ENCODE assay signal across 8 mouse cellular contexts in genomic region chr4:106841856-106842255, GRCm38 (mm10). TPM values are rescaled to one million over a fixed set of nuclear protein-coding genes. Genes with fewer than 3 reads are reported as not detected.
A peak's percentile ranks its signal among the peaks of the same experiment; 100 is the strongest.
DNase-seq lines count a peak whose midpoint lies in the region; ATAC-seq and TF ChIP-seq lines count a peak whose summit lies in the region.
"Had no signal": no experiment of that assay in that cellular context is flagged by ENCODE, and none has a peak within 500 bp of the region (broad histone marks: within the 10 kb centered on the region; RNA-seq: fewer than 3 reads in every experiment).

No protein-coding gene starts in this region.

- H3K4me3 ChIP-seq in liver, embryonic 12.5 days = no peak overlapping the region
- H3K4me3 ChIP-seq in liver, postnatal 0 days (ENCODE audit: low read depth, low read length) = no peak overlapping the region
- no peak overlapping the region for H3K4me3 ChIP-seq in embryonic facial prominence, embryonic 11.5 days (ENCODE audit: low read depth, low read length)
- no peak overlapping the region for H3K4me3 ChIP-seq in limb, embryonic 11.5 days (ENCODE audit: low read depth, low read length)
- H3K4me3 ChIP-seq: gastrocnemius, adult 2 months had no signal

- no peaks in the 10 kb centered on the region for H3K9me3 ChIP-seq in liver, embryonic 12.5 days (replicated peaks)
- H3K9me3 ChIP-seq in liver, postnatal 0 days (ENCODE audit: low read length) = no peaks in the 10 kb centered on the region
- H3K9me3 ChIP-seq in embryonic facial prominence, embryonic 11.5 days (replicated peaks; ENCODE audit: control insufficient read depth, low read length) = no peaks in the 10 kb centered on the region
- H3K9me3 ChIP-seq in limb, embryonic 11.5 days (ENCODE audit: control insufficient read depth, low read length) = no peaks in the 10 kb centered on the region

- H3K27ac ChIP-seq in liver, embryonic 12.5 days = peak overlapping the region; percentile 58; the same call in 1 of the 2 replicates
- H3K27ac ChIP-seq in liver, postnatal 0 days (ENCODE audit: low read depth) = no peak overlapping the region
- 0 out of 2 replicates have a peak overlapping the region, but pooled peaks have one; percentile 99 for H3K27ac ChIP-seq in embryonic facial prominence, embryonic 11.5 days (replicated peaks; ENCODE audit: low read depth, low read length)
- peak overlapping the region; percentile 94; the same call in 1 of the 2 replicates for H3K27ac ChIP-seq in limb, embryonic 11.5 days (replicated peaks; ENCODE audit: low read depth, low read length)

- WGBS in liver, embryonic 12.5 days (ENCODE audit: insufficient replicate concordance) = 16% methylated on average over 7 of the region's 7 CpGs
- 42% methylated on average over 7 of the region's 7 CpGs for WGBS in liver, postnatal 0 days (ENCODE audit: insufficient replicate concordance)
- 56% methylated on average over 7 of the region's 7 CpGs for WGBS in embryonic facial prominence, embryonic 11.5 days
- WGBS in limb, embryonic 11.5 days = 49% methylated on average over 7 of the region's 7 CpGs

- peak overlapping the region; percentile 22; the same call in 1 of the 2 replicates for H3K9ac ChIP-seq in liver, embryonic 12.5 days
- H3K9ac ChIP-seq in liver, postnatal 0 days (replicated peaks) = no peak overlapping the region
- peak overlapping the region; percentile 38; the same call in 1 of the 2 replicates for H3K9ac ChIP-seq in embryonic facial prominence, embryonic 11.5 days (replicated peaks; ENCODE audit: low read length)
- no peak overlapping the region for H3K9ac ChIP-seq in limb, embryonic 11.5 days (ENCODE audit: low read length)

- no peak for TF ChIP-seq CTCF in liver, postnatal 0 days (IDR thresholded peaks at IDR 0.05; ENCODE audit: low read depth)

- peaks cover 5% of the 10 kb centered on the region; the same call in 1 of the 2 replicates for H3K27me3 ChIP-seq in liver, embryonic 12.5 days (replicated peaks)
- no peaks in the 10 kb centered on the region for H3K27me3 ChIP-seq in liver, postnatal 0 days (ENCODE audit: insufficient read depth, low read length)
- H3K27me3 ChIP-seq in embryonic facial prominence, embryonic 11.5 days (ENCODE audit: control insufficient read depth, insufficient read depth, low read length) = no peaks in the 10 kb centered on the region
- no peaks in the 10 kb centered on the region for H3K27me3 ChIP-seq in limb, embryonic 11.5 days (ENCODE audit: control insufficient read depth, insufficient read depth, low read length)

- no peaks in the 10 kb centered on the region for H3K36me3 ChIP-seq in liver, embryonic 12.5 days
- H3K36me3 ChIP-seq in liver, postnatal 0 days (replicated peaks; ENCODE audit: insufficient read depth, low read length) = no peaks in the 10 kb centered on the region
- H3K36me3 ChIP-seq in embryonic facial prominence, embryonic 11.5 days (replicated peaks; ENCODE audit: control insufficient read depth, insufficient read depth, low read depth, low read length) = no peaks in the 10 kb centered on the region
- no peaks in the 10 kb centered on the region for H3K36me3 ChIP-seq in limb, embryonic 11.5 days (ENCODE audit: control insufficient read depth, insufficient read depth, low read length)

- no peak for TF ChIP-seq EP300 in liver, postnatal 0 days (IDR thresholded peaks at IDR 0.05; ENCODE audit: low read depth)

- no peak for ATAC-seq in liver, embryonic 12.5 days
- no peak for ATAC-seq in liver, postnatal 0 days
- no peak for ATAC-seq in embryonic facial prominence, embryonic 11.5 days (replicated peaks; ENCODE audit: insufficient number of reproducible peaks, low FRiP score, low TSS enrichment, low read depth)
- ATAC-seq in limb, embryonic 11.5 days (ENCODE audit: insufficient number of reproducible peaks, low FRiP score, low TSS enrichment, low read depth) = no peak

- DNase-seq in liver, postnatal 0 days = no peak
- DNase-seq in embryonic facial prominence, embryonic 11.5 days (ENCODE audit: low spot score) = no peak
- DNase-seq in limb, embryonic 11.5 days (ENCODE audit: low spot score) = no peak
- DNase-seq in thymus, postnatal 10 days (ENCODE audit: low spot score in 2 of 2) = peak; percentile 24 to 33
- DNase-seq in left cerebral cortex, adult 9 months (ENCODE audit: low spot score in 2 of 2) = no peak
- DNase-seq in yolk sac, embryonic 10.5 days (ENCODE audit: low spot score) = no peak

- no peak overlapping the region for H3K4me2 ChIP-seq in liver, embryonic 12.5 days
- H3K4me2 ChIP-seq in liver, postnatal 0 days (ENCODE audit: low read depth, low read length) = no peak overlapping the region
- H3K4me2 ChIP-seq in embryonic facial prominence, embryonic 11.5 days (ENCODE audit: low read depth, low read length) = no peak overlapping the region
- H3K4me2 ChIP-seq in limb, embryonic 11.5 days (ENCODE audit: low read depth, severe bottlenecking) = no peak overlapping the region

- peaks cover 49% of the 10 kb centered on the region for H3K4me1 ChIP-seq in liver, embryonic 12.5 days
- H3K4me1 ChIP-seq in liver, postnatal 0 days (ENCODE audit: insufficient read depth) = peaks cover 17% of the 10 kb centered on the region
- H3K4me1 ChIP-seq in embryonic facial prominence, embryonic 11.5 days (ENCODE audit: control insufficient read depth, insufficient read depth, low read length) = peaks cover 10% of the 10 kb centered on the region
- peaks cover 55% of the 10 kb centered on the region for H3K4me1 ChIP-seq in limb, embryonic 11.5 days (ENCODE audit: control insufficient read depth, insufficient read depth, low read length)

RNA-seq across cellular contexts. Expression of gene Acot11, which starts 37.1 kb away (rescaled TPM):
- 7.5 and 7.6 TPM in 2 replicates for polyA plus RNA-seq in liver, embryonic 12.5 days (2016; fragmentation: Nextera tagmentation; extraction: Ambion mirVana)
- polyA plus RNA-seq in liver, postnatal 0 days (2015; fragmentation: Nextera tagmentation; extraction: Ambion mirVana) = 0.72 and 2.1 TPM in 2 replicates
- polyA plus RNA-seq in embryonic facial prominence, embryonic 11.5 days (2014; fragmentation: Nextera tagmentation; extraction: Ambion mirVana) = 1.1 and 1.2 TPM in 2 replicates
- 6.5 and 10.1 TPM in 2 replicates for polyA plus RNA-seq in limb, embryonic 11.5 days (2014; fragmentation: Nextera tagmentation; extraction: Ambion mirVana)

Comparison
In these comparisons a context has a peak if more than half of its experiments do, and no peak if none do; other contexts are left out.
1. H3K9ac ChIP-seq: peak in liver, embryonic 12.5 days (single experiment) and embryonic facial prominence, embryonic 11.5 days (single experiment); none in liver, postnatal 0 days (single experiment) and limb, embryonic 11.5 days (single experiment).
2. DNase-seq: peak in thymus, postnatal 10 days (2 of 2); none in liver, postnatal 0 days (single experiment), embryonic facial prominence, embryonic 11.5 days (single experiment), limb, embryonic 11.5 days (single experiment), left cerebral cortex, adult 9 months (0 of 2) and yolk sac, embryonic 10.5 days (single experiment).